Mouse (Mus musculus) lung, adult 2 months (tissue): ENCODE measurements around the gene Rtp1. TPM values are rescaled to one million over a fixed set of nuclear protein-coding genes. Genes with fewer than 3 reads are reported as not detected.

ENCODE experiments used
- DNase-seq: peaks from one replicate; pipeline ENCODE4 v3.0.0; 2022
- H3K4me1 ChIP-seq: fragments of 200-500 bp; 2 replicates; pipeline ENCODE4 v1.6.1; 2011; ENCODE audit warnings: low read length; ENCODE audit not compliant: control insufficient read depth, insufficient read depth
- H3K4me3 ChIP-seq: fragments of 200-500 bp; replicated peaks from 2 replicates; pipeline ENCODE3; 2011; ENCODE audit warnings: low read depth, mild to moderate bottlenecking, control low read depth, low read length; ENCODE audit errors: extremely low read depth
- CTCF ChIP-seq: fragments of 200-500 bp; IDR thresholded peaks from 2 replicates; pipeline ENCODE4 v1.5.1; 2011; ENCODE audit warnings: mild to moderate bottlenecking, low read length, control low read depth; ENCODE audit not compliant: insufficient read depth
- POLR2A ChIP-seq: fragments of 200-500 bp; IDR thresholded peaks from 2 replicates; pipeline ENCODE4 v1.6.1; 2011; ENCODE audit warnings: low read depth, mild to moderate bottlenecking, control low read depth, low read length, borderline replicate concordance; ENCODE audit errors: extremely low read depth
- WGBS: fragments of 180-500 bp; shearing (Covaris S2); methylation state at CpG from one replicate; pipeline ENCODE4 v1.1.7; 2018; 5-methylcytosine and 5-hydroxymethylcytosine counted together
- polyA plus RNA-seq: library from polyadenylated mRNA; depleted of rRNA; stranded (reverse); fragments of >200 nt; gene quantifications from 2 replicates; pipeline ENCODE4 v1.2.3, GENCODE M21; 2012

Rtp1 gene
- polyA plus RNA-seq, 1 experiment, result not detected

GRCm38 (mm10) chr16:23417456-23418240 lies 11.3 kb upstream of the Rtp1 start:
- TF ChIP-seq POLR2A (no peak), CTCF (no peak)
- DNase-seq, result no peak
- Histone ChIP-seq H3K4me1 (0 out of 2 replicates have a peak, but pooled peaks cover 2% of the 10 kb centered on the region), H3K4me3 (no peak overlapping the region)
- 80% methylated on average over 13 of the region's 13 CpGs for WGBS

GRCm38 (mm10) chr16:23419565-23420085 lies 9.3 kb upstream of the Rtp1 start:
- TF ChIP-seq CTCF (no peak), POLR2A (no peak)
- Histone ChIP-seq H3K4me3 (no peak overlapping the region), H3K4me1 (0 out of 2 replicates have a peak, but pooled peaks cover 2% of the 10 kb centered on the region)
- no peak for DNase-seq
- 67% methylated on average over 8 of the region's 8 CpGs for WGBS

- TF ChIP-seq CTCF, result no peak
- TF ChIP-seq POLR2A, result no peak
- DNase-seq, result no peak
- 64% methylated on average over 5 of the region's 5 CpGs for WGBS
- no peak overlapping the region for H3K4me3 ChIP-seq
- no peaks in the 10 kb centered on the region for H3K4me1 ChIP-seq
These were observed 5.1 kb upstream of the Rtp1 start for GRCm38 (mm10) chr16:23423825-23424224.

- no peak for DNase-seq
- WGBS, result 88% methylated on average over 1 of the region's 1 CpGs
These were observed 1.2 kb upstream of the Rtp1 start for GRCm38 (mm10) chr16:23427701-23428100.

GRCm38 (mm10) chr16:23429991-23430390 lies 1.1 kb downstream of the Rtp1 start:
- TF ChIP-seq POLR2A (no peak), CTCF (no peak)
- WGBS, result 67% methylated on average over 8 of the region's 8 CpGs
- Histone ChIP-seq H3K4me1 (no peaks in the 10 kb centered on the region), H3K4me3 (no peak overlapping the region)
- DNase-seq, result no peak

More at GRCm38 (mm10) chr16:23427701-23428100, 1.2 kb upstream of the Rtp1 start:
- Histone ChIP-seq H3K4me1 (no peaks in the 10 kb centered on the region), H3K4me3 (no peak overlapping the region)
- TF ChIP-seq CTCF, result no peak
- no peak for TF ChIP-seq POLR2A

GRCm38 (mm10) chr16:23437404-23438166 lies 8.7 kb downstream of the Rtp1 start:
- TF ChIP-seq CTCF, result peak; percentile 55
- no peak for TF ChIP-seq POLR2A
- no peak overlapping the region for H3K4me3 ChIP-seq
- DNase-seq, result no peak
- H3K4me1 ChIP-seq, result no peaks in the 10 kb centered on the region
- WGBS, result 59% methylated on average over 12 of the region's 12 CpGs

GRCm38 (mm10) chr16:23444231-23444630 lies 15.3 kb downstream of the Rtp1 start:
- 70% methylated on average over 4 of the region's 4 CpGs for WGBS
- TF ChIP-seq CTCF (no peak), POLR2A (no peak)
- no peak for DNase-seq
- Histone ChIP-seq H3K4me1 (no peaks in the 10 kb centered on the region), H3K4me3 (no peak overlapping the region)

- no peak for DNase-seq
- Histone ChIP-seq H3K4me3 (no peak overlapping the region), H3K4me1 (no peaks in the 10 kb centered on the region)
- 58% methylated on average over 2 of the region's 2 CpGs for WGBS
- TF ChIP-seq POLR2A (no peak), CTCF (no peak)
These were observed 21.0 kb downstream of the Rtp1 start for GRCm38 (mm10) chr16:23449946-23450345.

GRCm38 (mm10) chr16:23450816-23451215 lies 21.9 kb downstream of the Rtp1 start:
- DNase-seq, result no peak
- 76% methylated on average over 4 of the region's 4 CpGs for WGBS
- Histone ChIP-seq H3K4me1 (no peaks in the 10 kb centered on the region), H3K4me3 (no peak overlapping the region)
- no peak for TF ChIP-seq CTCF
- TF ChIP-seq POLR2A, result no peak
